Mouse (Mus musculus) c-Kit-negative CD71-positive TER-119-positive erythroid progenitor cells, embryonic 14.5 days (primary cell): Measurements from ENCODE around the gene Htr1d.

ENCODE experiments used
- DNase-seq: peaks from one replicate; pipeline ENCODE4 v3.0.0-alpha.2; 2013; ENCODE audit warnings: low read depth, low spot score

Htr1d gene

DNA sequence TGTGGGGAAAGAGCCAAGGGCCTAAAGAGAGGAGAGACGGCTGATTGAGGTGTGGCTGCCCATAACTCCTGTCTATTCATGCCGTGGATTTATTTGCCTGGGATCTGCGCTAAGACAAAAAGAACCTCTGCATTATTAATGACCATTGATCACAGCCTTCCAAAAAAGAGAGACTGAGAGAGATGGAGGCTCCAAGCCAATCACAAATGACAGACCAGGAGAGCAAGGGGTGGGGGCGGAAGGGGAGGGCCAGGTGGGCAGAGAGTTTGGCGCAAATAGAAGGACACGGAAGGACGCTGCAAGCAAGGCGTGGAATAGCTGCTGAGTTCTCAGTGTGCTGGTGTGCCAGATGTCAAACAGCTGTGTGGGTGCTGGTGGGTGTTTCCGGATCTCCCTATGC, at the start of gene Htr1d:
TSS of gene Htr1d (plus strand) at position 301 of the 400 bp plus-strand sequence.
- no peak for DNase-seq

DNA sequence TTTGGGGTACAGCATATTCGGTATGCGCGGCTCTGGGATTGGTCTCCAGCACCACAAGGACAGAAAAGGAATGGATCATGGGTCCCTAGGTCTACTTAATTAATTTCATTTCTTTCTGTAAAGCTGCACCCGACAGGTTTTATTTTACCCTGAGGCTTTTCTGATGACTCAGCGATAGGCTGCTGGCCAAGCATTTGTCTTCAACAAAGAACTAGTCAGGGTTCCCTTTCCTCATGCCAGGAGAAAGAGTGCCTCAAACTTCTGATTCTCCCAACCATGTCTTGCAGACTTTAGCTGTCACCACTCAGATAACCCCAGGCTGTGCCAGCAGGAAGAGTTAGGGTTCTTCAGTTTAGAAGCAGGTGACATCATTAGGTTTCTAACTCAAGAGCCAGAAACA, 46.3 kb upstream of the Htr1d start:
- no peak for DNase-seq

DNA sequence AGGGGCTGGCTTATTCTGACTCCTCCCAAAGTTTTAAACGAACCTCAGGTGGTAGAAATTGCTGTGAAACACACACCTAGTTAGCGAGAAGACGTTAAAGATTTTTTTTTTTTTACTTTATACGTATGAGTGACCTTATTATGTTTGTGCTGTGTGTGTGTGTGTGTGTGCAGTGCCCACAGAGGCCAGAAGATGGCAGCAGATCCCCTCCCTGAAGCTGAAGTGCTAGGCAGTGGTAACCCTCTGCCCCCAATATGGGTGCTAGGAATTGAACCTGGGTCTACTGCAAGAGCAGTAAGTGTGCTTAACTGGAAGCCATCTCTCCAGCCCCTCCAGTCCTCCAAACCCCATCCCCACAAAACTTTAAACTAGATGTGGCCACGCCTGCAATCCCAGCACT, 40.3 kb upstream of the Htr1d start:
- DNase-seq = no peak

DNA sequence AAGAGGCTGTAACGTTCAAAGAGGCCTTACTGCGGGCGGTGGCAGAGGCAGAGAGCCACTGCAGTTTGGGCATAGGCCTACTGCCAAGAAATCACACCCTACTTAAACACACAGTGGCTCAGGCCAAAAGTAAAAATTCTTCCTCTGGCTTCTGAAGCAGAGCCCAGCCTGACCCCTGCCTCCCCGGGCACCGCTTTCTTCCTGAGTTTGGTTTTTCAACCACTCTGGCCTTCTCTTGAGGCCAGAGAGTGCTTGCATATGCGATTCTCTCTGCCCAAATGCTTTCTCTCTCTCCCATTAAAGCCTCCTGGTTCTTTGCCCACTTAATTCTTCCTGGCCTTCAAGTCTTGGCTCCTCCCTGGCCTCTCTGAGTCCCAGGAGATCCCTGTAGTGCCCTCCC, 39.5 kb upstream of the Htr1d start:
- no peak for DNase-seq

DNA sequence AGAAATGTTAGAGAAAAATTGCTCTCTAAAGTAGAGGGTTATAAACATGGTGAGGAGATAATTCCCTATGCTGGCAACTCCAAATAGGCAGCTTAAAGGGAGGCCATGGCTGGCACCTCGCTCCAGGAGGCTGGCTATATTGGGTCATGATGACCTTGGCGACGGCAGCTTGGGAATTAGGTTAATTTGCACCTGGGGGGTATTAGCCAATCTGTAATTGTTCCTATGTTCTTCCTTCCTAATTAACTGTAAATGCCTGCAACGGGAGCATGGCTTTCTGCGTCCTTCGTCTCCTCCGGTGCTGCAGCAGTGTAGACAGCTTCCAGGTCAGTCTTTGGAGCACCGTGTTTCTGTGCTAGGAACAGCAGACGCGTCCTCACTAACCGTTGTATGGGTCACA, 36.1 kb upstream of the Htr1d start:
- DNase-seq = no peak

DNA sequence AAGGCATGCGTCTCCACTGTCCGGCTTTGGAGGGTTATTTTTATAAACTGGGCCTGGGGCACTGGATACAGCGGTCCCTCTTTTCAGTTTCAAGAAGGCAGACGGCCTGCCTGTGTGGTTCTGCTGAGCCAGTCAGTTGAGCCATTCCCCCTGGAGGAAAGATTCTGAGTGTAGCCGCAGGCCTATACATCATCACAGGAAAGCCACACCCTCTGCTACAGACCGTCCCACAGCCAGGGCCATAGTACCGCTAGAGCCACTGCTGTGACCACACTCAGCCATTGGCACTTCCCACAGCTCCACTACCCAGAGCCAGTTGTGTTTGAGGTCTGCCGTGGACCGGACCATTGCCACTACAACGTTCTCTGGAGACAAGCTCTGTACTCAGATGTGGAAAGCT, 21.5 kb upstream of the Htr1d start:
- no peak for DNase-seq

DNA sequence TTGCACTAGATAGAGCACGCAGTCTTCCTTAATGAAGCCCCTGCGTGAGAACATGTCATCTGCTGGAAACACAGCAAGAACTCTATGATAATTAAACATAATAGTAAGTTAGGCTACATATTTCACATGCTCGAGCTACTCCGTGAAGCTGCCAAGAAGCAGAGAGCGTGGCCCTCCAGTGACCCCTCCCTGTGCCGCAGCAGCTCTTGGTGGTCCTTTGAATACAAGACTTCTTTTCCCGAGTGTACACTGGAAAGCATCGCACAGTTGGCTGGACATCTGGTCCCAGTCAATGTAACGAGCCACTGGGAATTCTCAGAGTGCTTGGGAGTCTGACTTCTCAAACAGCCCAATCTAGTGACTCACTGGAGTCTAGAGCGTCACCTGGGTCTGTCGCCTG, 15.5 kb upstream of the Htr1d start:
- no peak for DNase-seq

DNA sequence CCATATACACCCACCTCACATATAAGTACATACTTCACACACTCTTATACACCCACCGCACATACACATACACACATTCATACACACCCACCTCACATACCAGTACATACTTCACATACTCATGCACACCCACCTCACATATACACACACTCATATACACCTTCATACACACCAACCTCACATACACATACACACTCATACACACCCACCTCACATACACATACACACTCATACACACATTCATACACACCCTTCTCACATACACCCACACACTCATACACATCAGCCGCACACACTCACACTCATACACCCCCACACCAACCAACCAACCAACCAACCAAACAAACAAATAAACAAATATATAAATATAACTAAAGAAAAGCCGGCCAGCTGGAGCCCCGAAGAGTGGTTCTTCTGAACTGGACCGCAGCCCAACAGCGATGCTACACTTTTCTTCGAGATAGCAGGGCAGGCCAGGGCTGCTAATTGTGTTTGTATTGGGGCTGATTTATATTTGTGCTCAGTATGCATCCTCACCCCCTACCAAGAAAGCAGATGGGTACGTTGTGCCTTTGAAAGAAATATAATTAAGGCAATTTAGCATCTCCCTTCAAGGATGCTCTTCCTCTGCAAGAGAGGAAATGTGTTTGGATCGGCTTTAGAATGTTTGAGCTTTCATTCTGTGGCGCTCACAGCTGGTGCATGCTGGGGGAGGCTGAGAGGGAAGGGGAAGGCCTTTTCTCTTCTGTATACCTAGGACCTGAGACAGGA, 11.1 kb upstream of the Htr1d start:
- DNase-seq = no peak

DNA sequence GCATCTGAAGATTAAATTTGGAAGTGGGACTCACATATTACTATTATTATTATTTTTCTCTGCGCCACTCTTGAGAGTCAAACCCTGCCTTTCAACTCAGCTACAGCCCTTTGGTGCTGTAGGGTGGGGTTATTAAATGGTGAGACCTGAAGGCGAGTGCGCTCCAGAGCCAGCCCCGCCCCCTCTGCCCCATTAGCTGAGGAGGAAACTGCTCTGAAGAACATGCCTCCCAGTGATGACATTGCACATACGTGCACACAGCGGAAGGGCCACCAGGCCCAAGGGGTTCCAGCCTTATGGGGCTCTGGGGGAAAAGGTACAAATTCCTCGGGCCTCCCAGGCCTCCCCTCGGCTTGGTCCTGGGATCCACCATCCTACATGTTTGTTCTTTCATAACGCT, 7.8 kb upstream of the Htr1d start:
- no peak for DNase-seq

DNA sequence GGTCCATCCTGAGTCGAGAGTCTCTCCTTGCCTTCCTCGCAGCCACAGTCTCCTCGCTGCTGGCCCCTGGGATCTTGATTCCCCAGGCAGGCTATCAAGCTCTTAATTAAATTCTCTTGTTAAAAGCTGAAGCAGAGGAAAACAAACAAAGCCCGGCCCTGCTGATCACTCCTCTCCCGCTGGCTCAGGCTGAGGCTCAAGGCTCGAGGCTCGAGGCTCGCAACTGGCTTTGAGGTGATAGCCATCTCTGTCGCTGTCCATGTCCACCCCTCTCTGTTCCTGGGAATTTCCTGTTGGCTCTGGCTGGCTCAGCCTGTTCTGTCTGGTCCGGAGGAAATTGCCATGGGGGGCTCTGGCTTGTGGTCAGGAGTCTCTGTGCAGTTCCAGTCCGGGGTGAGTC, 4.4 kb upstream of the Htr1d start:
- DNase-seq = no peak

DNA sequence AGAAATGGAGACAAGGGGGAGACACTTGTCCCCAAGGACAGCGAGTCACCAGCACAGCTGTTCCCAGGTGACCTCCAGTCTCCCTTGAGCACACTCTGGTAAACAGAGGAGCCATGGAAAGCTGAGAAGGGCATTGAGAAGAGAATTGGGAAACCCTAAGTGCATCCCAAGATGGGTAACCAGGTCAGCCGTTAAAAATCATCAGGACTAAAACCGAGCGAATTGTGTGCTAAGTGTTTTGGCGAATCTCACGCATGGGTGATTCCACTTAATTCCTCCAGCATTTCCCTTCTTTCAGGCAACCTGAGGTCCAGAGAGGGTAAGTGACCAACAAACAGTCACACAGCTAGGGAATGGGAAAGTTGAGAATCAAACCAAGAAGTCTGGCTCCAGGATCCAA, 3.9 kb upstream of the Htr1d start:
- no peak for DNase-seq

DNA sequence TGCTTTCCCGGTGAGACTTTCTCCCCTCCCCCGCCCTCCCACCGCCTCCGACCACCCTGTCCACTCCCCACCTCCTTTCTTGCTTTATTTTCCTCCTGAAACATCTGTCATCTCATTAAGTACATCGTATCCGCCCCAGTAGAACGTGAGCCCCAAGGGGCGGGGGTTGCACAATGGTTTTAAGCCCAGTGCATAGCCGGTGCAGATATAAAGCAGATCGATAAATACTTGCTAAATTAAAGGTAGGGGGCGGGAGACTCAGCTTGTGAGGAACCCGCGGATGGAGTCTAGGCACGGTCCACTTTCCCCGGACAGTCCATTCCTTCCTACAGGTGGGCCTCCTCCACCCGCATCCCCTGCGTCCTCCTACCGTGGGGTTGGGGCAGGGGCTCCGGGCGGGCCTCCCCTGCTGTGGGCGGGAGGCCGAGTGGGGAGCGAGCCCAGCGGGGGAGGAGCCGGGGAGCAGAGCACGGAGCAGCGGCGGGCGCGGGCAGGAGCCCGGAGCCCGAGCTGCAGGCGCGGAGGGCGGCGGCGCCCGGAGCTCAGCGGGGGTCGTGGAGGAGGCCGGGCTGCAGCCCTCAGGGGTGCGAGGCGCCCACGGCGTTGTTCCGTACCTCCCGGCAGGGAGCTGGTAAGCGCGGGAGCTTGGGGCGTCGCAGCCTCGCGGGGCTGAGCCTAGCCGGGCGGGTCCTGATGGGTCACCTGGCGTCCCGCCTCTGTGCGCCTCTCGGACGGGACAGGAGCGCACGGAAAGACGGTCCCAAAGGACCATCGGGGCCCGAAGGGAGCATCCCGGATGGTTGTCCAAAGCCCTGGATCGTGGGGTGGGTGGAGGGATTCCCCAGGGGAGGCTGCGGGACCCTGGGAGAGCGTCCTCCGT, 1.0 kb downstream of the Htr1d start:
- DNase-seq = no peak

DNA sequence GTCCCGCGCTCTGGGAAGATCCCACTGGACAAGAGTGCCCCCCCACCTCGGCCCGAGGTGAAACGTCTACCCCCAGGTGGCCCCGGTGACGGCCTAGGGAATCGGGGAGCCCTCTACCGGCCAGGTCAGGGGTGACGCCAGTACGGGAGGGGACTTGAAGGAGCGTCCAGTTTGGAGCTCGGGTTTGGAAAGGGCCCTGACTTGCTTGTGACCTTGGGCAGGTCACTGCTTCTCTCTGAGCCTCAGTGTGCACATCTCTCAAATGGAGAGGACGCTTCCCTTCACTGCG, 1.6 kb downstream of the Htr1d start:
- no peak for DNase-seq

DNA sequence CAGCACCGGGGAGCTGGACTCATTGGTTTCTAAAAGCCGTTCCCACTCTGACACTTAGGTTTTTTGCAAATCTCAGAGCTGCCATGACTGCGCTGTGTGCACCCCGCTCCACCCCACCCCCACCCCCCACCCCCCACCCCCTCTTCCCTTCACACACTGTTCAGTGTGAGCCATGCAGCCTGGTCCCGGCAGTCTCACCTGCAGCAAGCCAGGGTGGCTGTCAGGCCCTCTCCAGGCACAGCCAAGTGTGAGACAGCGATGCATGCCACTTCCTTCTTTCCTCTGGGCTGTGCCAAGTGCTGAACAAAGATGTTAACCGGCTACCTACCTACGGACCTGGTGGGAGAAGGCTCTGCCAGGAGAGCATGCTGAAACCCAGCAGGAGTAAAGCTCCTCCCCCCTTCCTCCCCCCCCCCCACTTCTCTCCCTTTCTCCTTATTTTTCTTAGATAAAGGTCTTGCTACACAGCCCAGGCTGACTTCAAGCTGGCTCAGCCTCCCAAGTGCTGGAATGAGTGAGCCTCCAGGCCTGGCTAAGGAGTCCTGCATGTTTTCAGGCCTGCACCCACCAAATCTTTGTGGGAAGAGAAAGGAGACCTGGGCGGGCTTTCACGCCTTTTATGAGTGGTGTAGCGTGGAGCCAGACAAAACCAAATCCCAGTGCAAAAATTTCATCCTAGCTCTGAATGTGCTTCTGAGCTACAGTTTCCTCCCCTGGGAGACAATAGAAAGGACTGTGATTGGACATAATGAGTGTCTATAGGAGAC, 7.5 kb downstream of the Htr1d start:
- no peak for DNase-seq

DNA sequence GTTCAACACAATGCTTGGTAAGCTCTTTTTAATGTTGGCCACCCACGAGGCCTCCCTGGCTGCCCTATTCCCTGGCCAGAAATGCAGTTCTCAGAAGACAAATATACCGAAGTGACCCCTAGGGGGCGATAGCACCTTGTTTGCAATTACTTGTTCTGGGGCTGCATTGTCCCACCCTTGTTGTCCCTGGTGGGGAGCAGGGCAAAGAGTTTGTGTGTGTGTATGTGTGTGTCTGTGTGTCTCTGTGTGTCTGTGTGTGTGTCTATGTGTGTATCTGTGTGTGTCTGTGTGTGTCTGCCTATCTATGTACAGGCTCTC, 8.0 kb downstream of the Htr1d start:
- DNase-seq = peak; percentile 47

DNA sequence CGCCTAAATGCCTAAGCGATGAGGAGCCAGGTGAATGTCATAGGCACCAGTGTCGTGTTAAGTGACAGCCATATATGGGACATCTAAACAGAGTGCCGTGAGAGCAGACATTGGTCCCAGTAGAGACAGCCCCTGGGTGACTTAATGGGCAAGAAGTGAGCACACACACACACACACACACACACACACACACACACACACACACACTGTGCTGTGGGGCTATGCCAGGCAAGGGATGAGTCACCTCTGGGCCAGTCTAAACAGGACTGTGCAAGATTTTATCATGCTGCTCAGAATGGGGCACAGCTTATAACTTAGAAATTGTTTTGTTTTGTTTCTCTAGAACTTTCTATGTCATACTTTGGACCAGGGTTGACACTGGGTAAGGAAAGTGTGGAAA, 10.7 kb downstream of the Htr1d start:
- DNase-seq = no peak

DNA sequence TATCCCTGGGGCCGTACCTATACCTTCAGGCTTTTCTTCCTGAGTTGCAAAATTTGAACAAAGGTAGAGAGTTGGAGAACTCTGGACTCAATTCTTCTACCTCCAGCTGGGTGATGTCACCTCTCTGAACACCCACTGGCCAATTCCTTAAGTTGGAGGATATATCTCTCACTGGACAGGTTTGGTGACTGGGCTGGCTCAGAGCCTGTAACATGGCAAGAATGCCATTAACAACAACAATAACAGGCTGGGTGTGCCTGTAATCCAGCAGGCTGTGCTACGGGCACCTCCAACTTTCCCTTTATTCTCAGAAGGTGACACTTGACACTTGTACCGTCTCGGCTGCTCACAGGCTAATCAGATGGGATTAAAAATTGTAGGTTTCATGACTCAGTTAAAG, 15.8 kb downstream of the Htr1d start:
- no peak for DNase-seq

DNA sequence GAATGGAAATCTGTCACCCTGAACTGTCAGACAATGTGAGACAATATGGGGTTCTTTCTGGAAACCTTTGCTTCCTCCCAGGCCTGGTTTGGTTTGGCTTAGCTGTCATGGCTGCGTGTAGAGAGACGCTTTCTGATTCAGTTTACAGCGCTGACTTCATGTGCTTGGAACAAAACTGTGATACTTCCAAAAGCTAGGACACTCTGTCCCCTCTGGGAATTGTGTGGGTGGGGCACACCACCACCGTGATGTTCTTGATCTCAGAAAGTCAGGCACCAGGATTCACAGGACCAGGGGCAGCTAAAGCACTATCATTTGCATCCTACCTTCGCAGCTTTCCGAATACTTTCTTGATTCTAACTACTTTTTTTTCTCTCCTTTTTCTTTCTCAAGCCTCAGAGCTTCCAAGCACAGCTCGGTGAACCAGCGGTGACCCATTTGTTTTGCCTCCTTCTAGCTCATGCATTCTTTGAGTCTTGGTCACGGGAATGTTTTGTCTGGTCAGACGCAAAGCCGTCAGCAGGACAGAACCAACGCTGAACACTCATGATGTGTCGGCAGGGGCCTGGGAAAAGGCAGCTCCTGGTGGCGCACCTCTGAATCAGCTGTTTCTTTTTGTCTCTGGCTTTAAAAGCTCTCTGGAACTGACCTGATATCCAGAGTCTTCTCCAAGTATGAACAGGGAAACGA, 18.2 kb downstream of the Htr1d start:
- no peak for DNase-seq

DNA sequence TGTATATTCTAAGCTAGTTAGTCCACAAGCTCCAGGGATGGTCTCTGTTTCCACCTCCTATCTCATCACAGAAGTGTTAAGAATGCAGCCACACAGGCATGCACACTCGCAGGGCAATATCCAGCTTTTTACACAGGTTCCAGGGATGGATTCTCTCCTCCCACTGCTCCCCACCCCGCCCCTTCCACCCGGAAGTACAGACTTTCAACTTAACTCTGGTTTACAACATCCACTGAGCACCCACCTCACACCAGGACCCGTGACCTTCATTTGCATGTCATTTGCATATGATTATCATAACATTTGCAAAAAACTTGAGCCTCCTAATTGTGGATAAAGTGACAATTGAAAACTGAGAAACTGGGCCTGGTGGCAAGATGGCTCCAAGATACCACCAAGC, 21.2 kb downstream of the Htr1d start:
- DNase-seq = no peak

DNA sequence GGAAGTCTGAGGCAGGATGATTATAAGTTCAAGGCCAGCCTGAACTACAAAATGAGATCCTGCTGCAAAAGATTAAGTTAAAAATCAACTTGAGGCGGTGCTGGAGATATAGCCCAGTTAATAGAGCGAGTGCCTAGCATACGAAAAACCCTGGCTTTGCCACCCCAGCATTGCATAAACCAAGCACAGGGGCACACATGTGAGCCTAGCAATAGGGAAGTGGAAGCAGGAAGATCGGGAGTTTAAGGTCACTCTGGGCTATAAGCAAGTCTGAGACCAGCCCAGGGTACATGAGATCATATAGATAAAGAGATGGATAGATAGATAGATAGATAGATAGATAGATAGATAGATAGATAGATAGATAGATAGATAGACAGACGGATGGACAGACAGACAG, 26.5 kb downstream of the Htr1d start:
- DNase-seq = no peak

DNA sequence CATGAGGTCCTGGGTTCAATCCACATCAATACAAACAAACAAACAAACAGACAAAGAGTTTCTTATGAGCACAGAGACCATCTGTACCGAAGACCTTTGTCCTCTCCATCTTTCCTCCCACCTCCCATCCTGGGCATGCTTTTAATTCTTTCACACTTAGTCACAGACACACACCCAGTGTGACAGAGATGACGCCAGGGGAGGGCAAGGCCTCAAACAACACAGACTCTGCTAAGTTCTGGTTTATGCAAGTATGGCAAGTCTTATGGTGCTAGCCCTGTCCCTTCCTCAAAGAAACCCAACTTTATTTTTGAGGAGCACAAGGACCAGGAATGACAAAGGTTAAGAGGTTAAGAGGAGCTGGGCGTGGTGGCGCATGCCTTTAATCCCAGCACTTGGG, 26.9 kb downstream of the Htr1d start:
- no peak for DNase-seq

DNA sequence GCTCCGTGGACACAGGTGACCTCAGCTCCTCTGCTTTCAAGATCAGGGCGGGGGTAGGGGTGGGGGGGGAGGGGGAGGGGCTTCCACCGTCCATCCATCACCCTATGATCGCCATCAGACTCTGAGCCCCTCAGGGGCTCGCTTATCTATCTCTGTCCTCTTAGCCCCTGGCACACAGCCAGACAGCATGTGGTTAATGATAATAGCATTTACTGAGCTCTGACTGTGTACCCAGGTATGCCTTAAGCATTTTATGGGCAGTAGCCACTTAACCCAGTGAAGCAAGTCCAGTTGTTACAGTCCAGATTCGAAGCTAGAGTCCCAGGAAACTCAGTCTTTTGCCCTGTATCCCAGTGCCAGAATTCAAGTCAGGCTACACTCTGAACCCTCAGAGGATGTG, 28.2 kb downstream of the Htr1d start:
- no peak for DNase-seq
